Mouse (Mus musculus) left cerebral cortex, adult 2 months (tissue): ENCODE measurements at regions not wholly inside any gene's neighbourhood (a gene's known extent, or its start where the extent isn't known, plus 50 kb on each side); places are given as distances from the start of the nearest gene placed in this dataset.

Source experiments
- DNase-seq, 2 experiments: peaks; one replicate each; pipeline ENCODE4 v3.0.0; 2021 to 2022; ENCODE audit warnings: low spot score in 2 of 2, mixed read lengths in 1 of 2; ENCODE audit errors: extremely low spot score in 1 of 2
- H3K27ac ChIP-seq: fragments of 200-600 bp; 2 replicates; pipeline ENCODE4 v1.8.1; 2022
- H3K4me3 ChIP-seq: fragments of 200-600 bp; 2 replicates; pipeline ENCODE4 v1.8.1; 2022
- CTCF ChIP-seq: fragments of 200-600 bp; IDR thresholded peaks from 2 replicates; pipeline ENCODE4 v1.8.1; 2022; ENCODE audit warnings: antibody characterized with exemption, mild to moderate bottlenecking, moderate library complexity
- intact Hi-C: fragments of 180-260 bp; cut with DNase I; formaldehyde crosslinking; loops from one replicate; pipeline ENCODE4 v1.15.1; 2025

DNA sequence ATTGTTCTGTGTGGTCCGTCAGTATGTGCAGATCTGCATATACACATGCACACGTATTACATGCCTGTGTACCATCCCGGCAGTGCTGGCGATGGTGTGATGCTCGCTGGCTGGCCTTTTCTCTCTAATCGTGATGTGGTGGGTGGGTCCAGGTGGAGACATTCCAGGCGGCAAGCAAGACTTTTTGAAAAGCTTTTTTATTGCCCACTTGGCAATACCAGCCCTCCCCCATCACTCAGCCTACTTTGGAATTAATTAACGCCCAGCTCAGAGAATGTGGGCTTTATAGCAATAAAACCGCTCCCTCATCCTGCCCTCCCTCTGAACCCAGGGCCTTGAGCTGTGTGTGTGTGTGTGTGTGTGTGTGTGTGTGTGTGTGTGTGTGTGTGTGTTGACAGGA lies 491.7 kb upstream of the Tbx3 start:
- Histone ChIP-seq H3K27ac (no peak overlapping the region), H3K4me3 (no peak overlapping the region)
- intact Hi-C loops: no loop called here
- TF ChIP-seq CTCF: no peak
- DNase-seq: no peak

- intact Hi-C loops: no loop called here
- no peak for DNase-seq
- no peak overlapping the region for H3K27ac ChIP-seq
- TF ChIP-seq CTCF: no peak
- no peak overlapping the region for H3K4me3 ChIP-seq
Measured at GRCm38 (mm10) chr5:119183545-119184047, 486.9 kb upstream of the Tbx3 start.

DNA sequence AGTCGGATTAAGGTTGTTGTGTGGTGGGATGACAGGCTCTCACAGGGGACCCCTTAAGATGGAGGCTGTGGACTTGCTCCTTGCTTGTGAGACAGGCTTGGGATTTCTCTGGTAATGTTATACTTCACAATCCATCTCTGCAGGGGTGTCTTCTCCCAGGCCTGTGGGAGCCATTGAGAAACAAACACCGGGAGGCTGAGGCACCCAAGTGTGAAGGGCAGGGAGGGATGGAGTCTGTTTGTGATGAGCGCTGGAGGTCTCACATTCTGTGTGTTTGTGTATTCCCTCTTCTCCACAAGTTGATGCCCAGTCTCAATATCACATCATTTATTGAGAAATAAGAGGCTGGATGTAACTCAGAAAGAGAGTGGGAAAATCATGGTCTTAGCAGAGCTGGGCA lies 483.9 kb upstream of the Tbx3 start:
- DNase-seq: no peak
- TF ChIP-seq CTCF: no peak
- intact Hi-C loops: no loop called here
- Histone ChIP-seq H3K27ac (no peak overlapping the region), H3K4me3 (no peak overlapping the region)

- Histone ChIP-seq H3K4me3 (no peak overlapping the region), H3K27ac (no peak overlapping the region)
- TF ChIP-seq CTCF: no peak
- DNase-seq: no peak
- intact Hi-C loops: no loop called here
Measured at GRCm38 (mm10) chr5:119188476-119188875, 482.0 kb upstream of the Tbx3 start.

- DNase-seq: no peak
- intact Hi-C loops: no loop called here
- TF ChIP-seq CTCF: no peak
- Histone ChIP-seq H3K4me3 (no peak overlapping the region), H3K27ac (no peak overlapping the region)
Measured at GRCm38 (mm10) chr5:119193699-119194681, 476.5 kb upstream of the Tbx3 start.

DNA sequence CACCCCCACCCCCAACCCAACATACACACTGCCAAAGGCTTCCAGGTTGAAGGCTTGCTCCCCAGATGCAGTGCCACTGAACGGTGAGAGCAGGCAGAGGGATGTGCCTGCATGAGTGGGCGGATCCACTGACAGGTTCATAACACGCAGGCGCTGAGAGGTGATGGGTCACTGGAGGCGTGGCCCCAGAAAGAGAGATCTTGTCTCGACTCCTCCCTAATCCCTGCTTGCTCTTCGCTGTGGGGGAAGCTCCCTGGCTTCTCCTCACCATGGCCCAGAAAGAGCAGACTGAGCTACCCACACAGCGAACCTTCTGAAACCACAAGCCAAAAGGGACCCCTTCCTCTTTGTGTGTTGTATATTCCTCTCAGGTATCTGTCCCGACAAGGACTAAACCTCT lies 470.6 kb upstream of the Tbx3 start:
- intact Hi-C loops: no loop called here
- TF ChIP-seq CTCF: no peak
- Histone ChIP-seq H3K27ac (no peak overlapping the region), H3K4me3 (no peak overlapping the region)
- no peak for DNase-seq

DNA sequence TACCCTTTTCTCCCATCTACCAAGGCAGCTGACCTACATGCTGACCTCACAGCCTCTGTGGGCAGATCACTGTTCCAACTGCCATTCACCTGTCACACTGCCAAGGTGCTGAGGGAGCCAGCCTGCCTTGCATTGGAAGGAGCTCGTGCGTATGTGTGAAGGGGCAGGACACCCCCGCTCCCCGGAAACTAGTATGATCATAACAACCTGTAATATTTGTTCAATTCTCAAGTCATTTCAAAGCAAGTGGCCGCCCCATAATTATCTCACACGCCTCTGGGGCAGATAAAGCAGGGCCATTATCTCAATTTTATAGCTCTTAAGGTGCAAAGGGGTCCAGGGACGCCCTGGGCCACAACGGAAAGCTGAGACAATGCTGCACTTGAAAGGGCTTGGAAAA lies 469.2 kb upstream of the Tbx3 start:
- no peak overlapping the region for H3K4me3 ChIP-seq
- no peak for TF ChIP-seq CTCF
- intact Hi-C loops: no loop called here
- H3K27ac ChIP-seq: no peak overlapping the region
- no peak for DNase-seq

GRCm38 (mm10) chr5:119204736-119205135 lies 465.7 kb upstream of the Tbx3 start:
- no peak overlapping the region for H3K4me3 ChIP-seq
- intact Hi-C loops: no loop called here
- no peak for DNase-seq
- no peak for TF ChIP-seq CTCF
- no peak overlapping the region for H3K27ac ChIP-seq

- H3K4me3 ChIP-seq: no peak overlapping the region
- intact Hi-C loops: no loop called here
- no peak overlapping the region for H3K27ac ChIP-seq
- no peak for DNase-seq
- no peak for TF ChIP-seq CTCF
Measured at GRCm38 (mm10) chr5:119208077-119208476, 462.4 kb upstream of the Tbx3 start.

- no peak for TF ChIP-seq CTCF
- peak; percentile 13 to 26 for DNase-seq
- intact Hi-C loops: loop anchor here (5.0 kb wide), 1 partner anchor 46 kb away; no protein-coding TSS in a partner anchor
- H3K4me3 ChIP-seq: no peak overlapping the region
- H3K27ac ChIP-seq: no peak overlapping the region
Measured at GRCm38 (mm10) chr5:119213196-119213595, 457.3 kb upstream of the Tbx3 start.

- TF ChIP-seq CTCF: no peak
Measured at GRCm38 (mm10) chr5:119213692-119214357, 456.6 kb upstream of the Tbx3 start.

GRCm38 (mm10) chr5:119214937-119215336 lies 455.5 kb upstream of the Tbx3 start:
- no peak overlapping the region for H3K4me3 ChIP-seq
- intact Hi-C loops: loop anchor here (5.0 kb wide), 1 partner anchor 48 kb away; no protein-coding TSS in a partner anchor
- no peak for DNase-seq
- TF ChIP-seq CTCF: peak; percentile 31
- no peak overlapping the region for H3K27ac ChIP-seq

More at GRCm38 (mm10) chr5:119213692-119214357, 456.6 kb upstream of the Tbx3 start:
- DNase-seq: peak; percentile 14 to 18
- 0 out of 2 replicates have a peak overlapping the region, but pooled peaks have one; percentile 3 for H3K27ac ChIP-seq
- H3K4me3 ChIP-seq: no peak overlapping the region
- intact Hi-C loops: loop anchor here (5.0 kb wide), 1 partner anchor 47 kb away; no protein-coding TSS in a partner anchor
